Mouse (Mus musculus) forebrain, embryonic 12.5 days (tissue): ENCODE results near the gene 1700024G13Rik. TPM values are rescaled to one million over a fixed set of nuclear protein-coding genes. Genes with fewer than 3 reads are reported as not detected.
"Not testable (repeated sequence)": the region's sequence is repeated elsewhere in the genome, so short reads cannot be mapped to it uniquely, and the experiment has no call there.

Source experiments
- ATAC-seq: fragments of 200-750 bp; cut with Nextera tagmentation; 2 replicates; pipeline ENCODE4 v1.8.0; 2017; ENCODE audit warnings: moderate TSS enrichment; ENCODE audit not compliant: low FRiP score
- H3K27ac ChIP-seq: fragments of 300-500 bp; sonication (generic); 2 replicates; pipeline ENCODE4 v1.5.1; 2016; ENCODE audit warnings: mild to moderate bottlenecking
- H3K27me3 ChIP-seq: fragments of 300-500 bp; sonication (generic); 2 replicates; pipeline ENCODE4 v1.6.1; 2016; ENCODE audit warnings: mild to moderate bottlenecking
- H3K36me3 ChIP-seq: fragments of 300-500 bp; sonication (generic); replicated peaks from 2 replicates; pipeline ENCODE4 v1.6.1; 2016; ENCODE audit warnings: mild to moderate bottlenecking
- H3K4me1 ChIP-seq: fragments of 300-500 bp; sonication (generic); 2 replicates; pipeline ENCODE4 v1.6.1; 2016
- H3K4me2 ChIP-seq: fragments of 300-500 bp; sonication (generic); 2 replicates; pipeline ENCODE4 v1.6.1; 2016; ENCODE audit warnings: mild to moderate bottlenecking, moderate library complexity
- H3K4me3 ChIP-seq: fragments of 300-500 bp; sonication (generic); replicated peaks from 2 replicates; pipeline ENCODE4 v1.5.1; 2016; ENCODE audit warnings: mild to moderate bottlenecking
- H3K9ac ChIP-seq: fragments of 300-500 bp; sonication (generic); 2 replicates; pipeline ENCODE4 v1.6.1; 2016; ENCODE audit warnings: mild to moderate bottlenecking
- H3K9me3 ChIP-seq: fragments of 300-500 bp; sonication (generic); 2 replicates; pipeline ENCODE4 v1.6.1; 2016
- WGBS: fragments of 180-500 bp; shearing (Covaris S2); methylation state at CpG from one replicate; pipeline ENCODE4 v1.1.7; 2016; 5-methylcytosine and 5-hydroxymethylcytosine counted together
- polyA plus RNA-seq: library from polyadenylated mRNA; unstranded; fragments of >200 nt; fragmentation: Nextera tagmentation; extraction: Ambion mirVana; gene quantifications from 2 replicates; pipeline ENCODE4 v1.2.1, GENCODE M21; 2016

The 1700024G13Rik gene
- polyA plus RNA-seq: not detected in 2 replicates

- Histone ChIP-seq H3K4me2 (peak within 1 kb of the TSS; percentile 41), H3K4me3 (no peak within 1 kb of the TSS), H3K27ac (no peak within 1 kb of the TSS), H3K27me3 (peaks cover 37% of the 10 kb centered on the region), H3K9me3 (no peaks in the 10 kb centered on the region), H3K36me3 (no peaks in the 10 kb centered on the region), H3K9ac (no peak within 1 kb of the TSS), H3K4me1 (peaks cover 10% of the 10 kb centered on the region)
- peak; percentile 88 for ATAC-seq
- 2% methylated on average over 13 of the region's 13 CpGs for WGBS
These were observed at the start of gene 1700024G13Rik for GRCm38 (mm10) chr14:32388196-32388595. 1700024G13Rik (minus strand) TSS chr14:32388391.

GRCm38 (mm10) chr14:32437352-32437793 is 49.2 kb upstream of the 1700024G13Rik start:
- peaks cover 12% of the 10 kb centered on the region; the same call in 1 of the 2 replicates for H3K4me1 ChIP-seq
- no peak overlapping the region for H3K9ac ChIP-seq
- H3K4me2 ChIP-seq: no peak overlapping the region
- no peaks in the 10 kb centered on the region for H3K9me3 ChIP-seq
- H3K36me3 ChIP-seq: no peaks in the 10 kb centered on the region
- WGBS: 44% methylated on average over 5 of the region's 5 CpGs
- 0 out of 2 replicates have a peak, but pooled peaks have one; percentile 53 for ATAC-seq
- peaks cover 8% of the 10 kb centered on the region; the same call in 1 of the 2 replicates for H3K27me3 ChIP-seq
- no peak overlapping the region for H3K27ac ChIP-seq
- H3K4me3 ChIP-seq: no peak overlapping the region

DNA sequence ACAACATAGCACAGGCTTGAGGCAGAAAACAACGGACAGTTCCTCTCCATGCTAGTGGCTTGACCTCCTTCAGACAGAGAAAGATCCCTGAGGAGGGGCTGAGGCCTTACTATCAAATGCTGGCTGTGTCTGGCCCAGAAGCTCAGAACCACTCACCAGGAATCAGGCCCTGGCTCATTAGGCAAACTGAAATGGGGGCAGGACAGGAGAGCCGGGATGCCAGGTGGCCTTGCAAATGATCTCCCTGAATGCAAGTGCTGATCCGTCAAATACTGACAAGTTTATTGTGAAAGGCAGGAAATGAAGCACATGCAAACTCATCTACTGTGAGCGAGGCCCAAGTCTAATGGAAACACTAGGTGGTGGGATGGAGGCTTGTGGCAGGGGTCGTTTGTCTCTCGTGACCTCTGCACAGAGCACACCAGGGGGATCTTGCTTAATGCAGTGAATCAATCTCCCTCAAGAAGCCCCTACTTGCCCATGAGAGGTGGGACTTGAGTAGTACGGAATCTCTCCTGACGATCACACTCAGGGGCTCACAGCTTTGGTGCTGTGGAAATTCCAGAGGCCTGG is 40.9 kb upstream of the 1700024G13Rik start:
- Histone ChIP-seq H3K9ac (no peak overlapping the region), H3K4me3 (no peak overlapping the region), H3K4me2 (no peak overlapping the region), H3K36me3 (no peaks in the 10 kb centered on the region), H3K27ac (0 out of 2 replicates have a peak overlapping the region, but pooled peaks have one; percentile 6), H3K9me3 (no peaks in the 10 kb centered on the region), H3K4me1 (peaks cover 7% of the 10 kb centered on the region), H3K27me3 (peaks cover 7% of the 10 kb centered on the region; the same call in 1 of the 2 replicates)
- ATAC-seq: 0 out of 2 replicates have a peak, but pooled peaks have one; percentile 27
- WGBS: 24% methylated on average over 8 of the region's 8 CpGs

GRCm38 (mm10) chr14:32423946-32424345 is 35.8 kb upstream of the 1700024G13Rik start:
- WGBS: 87% methylated on average over 7 of the region's 7 CpGs
- H3K27me3 ChIP-seq: peaks cover 3% of the 10 kb centered on the region; the same call in 1 of the 2 replicates
- no peak overlapping the region for H3K9ac ChIP-seq
- no peak overlapping the region for H3K27ac ChIP-seq
- peaks cover 2% of the 10 kb centered on the region; the same call in 1 of the 2 replicates for H3K4me1 ChIP-seq
- H3K4me3 ChIP-seq: no peak overlapping the region
- H3K4me2 ChIP-seq: no peak overlapping the region
- H3K36me3 ChIP-seq: no peaks in the 10 kb centered on the region
- ATAC-seq: no peak
- no peaks in the 10 kb centered on the region for H3K9me3 ChIP-seq

DNA sequence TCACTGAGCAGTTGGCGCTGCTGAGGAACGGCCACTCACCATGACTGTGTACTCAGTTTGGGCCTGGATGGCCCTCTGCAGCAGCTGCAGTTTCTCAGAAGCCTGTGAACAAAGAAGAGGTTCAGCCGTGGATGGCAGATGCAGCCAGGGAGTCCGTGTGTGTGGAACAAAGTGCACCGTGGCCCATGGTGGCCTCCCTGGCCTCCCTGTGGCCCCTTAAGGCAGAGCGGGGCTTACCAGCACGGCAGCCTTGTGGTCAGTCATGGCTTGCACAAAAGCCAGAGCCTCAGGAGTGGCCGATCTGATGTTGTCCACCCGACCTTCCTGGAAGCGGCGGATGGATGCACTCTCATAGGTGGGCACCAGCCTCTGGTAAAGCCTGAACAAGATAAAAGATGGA is 30.6 kb upstream of the 1700024G13Rik start:
- Histone ChIP-seq H3K4me2 (no peak overlapping the region), H3K4me1 (no peaks in the 10 kb centered on the region), H3K36me3 (no peaks in the 10 kb centered on the region), H3K27me3 (no peaks in the 10 kb centered on the region), H3K27ac (no peak overlapping the region), H3K9me3 (peaks cover 5% of the 10 kb centered on the region; the same call in 1 of the 2 replicates), H3K4me3 (no peak overlapping the region), H3K9ac (no peak overlapping the region)
- 81% methylated on average over 11 of the region's 11 CpGs for WGBS
- no peak for ATAC-seq

DNA sequence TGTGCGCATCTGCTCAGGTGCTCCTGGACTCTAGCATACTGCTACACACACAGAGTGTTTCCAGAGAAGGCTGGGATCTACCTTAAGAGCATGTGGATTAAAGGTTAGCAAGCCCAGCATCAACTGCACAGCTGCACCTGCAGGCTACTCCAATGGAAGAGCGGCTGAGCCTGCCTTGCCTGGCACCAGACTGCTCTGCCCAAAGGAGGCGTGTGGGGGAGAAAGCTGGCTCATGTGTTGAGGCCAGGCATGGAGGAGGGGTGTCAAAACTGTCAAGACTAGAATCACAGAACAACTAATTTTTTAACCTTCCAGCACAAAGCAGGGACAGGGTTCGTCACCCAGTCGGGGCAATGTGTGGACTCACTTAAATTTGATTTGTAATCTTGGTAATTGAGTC is 23.9 kb upstream of the 1700024G13Rik start:
- ATAC-seq: no peak
- peaks cover 1% of the 10 kb centered on the region; the same call in 1 of the 2 replicates for H3K9me3 ChIP-seq
- H3K27me3 ChIP-seq: no peaks in the 10 kb centered on the region; the same call in 1 of the 2 replicates
- no peaks in the 10 kb centered on the region for H3K36me3 ChIP-seq
- WGBS: 82% methylated on average over 5 of the region's 5 CpGs
- H3K4me2 ChIP-seq: no peak overlapping the region
- H3K4me1 ChIP-seq: no peaks in the 10 kb centered on the region
- no peak overlapping the region for H3K4me3 ChIP-seq
- H3K27ac ChIP-seq: no peak overlapping the region
- H3K9ac ChIP-seq: no peak overlapping the region

- H3K27ac ChIP-seq: no peak overlapping the region
- ATAC-seq: no peak
- no peak overlapping the region for H3K4me3 ChIP-seq
These were observed 21.9 kb upstream of the 1700024G13Rik start for GRCm38 (mm10) chr14:32410084-32410483.

GRCm38 (mm10) chr14:32405399-32405798 is 17.2 kb upstream of the 1700024G13Rik start:
- ATAC-seq, H3K36me3 ChIP-seq, H3K27ac ChIP-seq, H3K27me3 ChIP-seq, H3K9me3 ChIP-seq, H3K4me3 ChIP-seq, H3K9ac ChIP-seq, H3K4me2 ChIP-seq, H3K4me1 ChIP-seq: not testable (repeated sequence)
- WGBS: 67% methylated on average over 1 of the region's 1 CpGs

More at GRCm38 (mm10) chr14:32410084-32410483, 21.9 kb upstream of the 1700024G13Rik start:
- no peak overlapping the region for H3K4me2 ChIP-seq
- H3K9ac ChIP-seq: no peak overlapping the region
- H3K4me1 ChIP-seq: no peaks in the 10 kb centered on the region
- 92% methylated on average over 5 of the region's 5 CpGs for WGBS
- no peaks in the 10 kb centered on the region; the same call in 1 of the 2 replicates for H3K27me3 ChIP-seq
- no peaks in the 10 kb centered on the region for H3K9me3 ChIP-seq
- H3K36me3 ChIP-seq: no peaks in the 10 kb centered on the region

- no peaks in the 10 kb centered on the region for H3K36me3 ChIP-seq
- no peak overlapping the region for H3K9ac ChIP-seq
- no peak for ATAC-seq
- WGBS: 52% methylated on average over 15 of the region's 15 CpGs
- no peak overlapping the region for H3K27ac ChIP-seq
- peaks cover 21% of the 10 kb centered on the region; the same call in 1 of the 2 replicates for H3K4me1 ChIP-seq
- H3K4me2 ChIP-seq: no peak overlapping the region
- H3K27me3 ChIP-seq: peaks cover 76% of the 10 kb centered on the region
- H3K9me3 ChIP-seq: no peaks in the 10 kb centered on the region
- H3K4me3 ChIP-seq: no peak overlapping the region
These were observed 6.6 kb downstream of the 1700024G13Rik start for GRCm38 (mm10) chr14:32381619-32382018.

- Histone ChIP-seq H3K27me3 (peaks cover 75% of the 10 kb centered on the region), H3K4me3 (no peak overlapping the region), H3K4me1 (peaks cover 21% of the 10 kb centered on the region; the same call in 1 of the 2 replicates), H3K27ac (no peak overlapping the region), H3K9me3 (no peaks in the 10 kb centered on the region), H3K4me2 (no peak overlapping the region), H3K36me3 (no peaks in the 10 kb centered on the region), H3K9ac (no peak overlapping the region)
- ATAC-seq: no peak
- WGBS: 30% methylated on average over 7 of the region's 7 CpGs
These were observed 7.1 kb downstream of the 1700024G13Rik start for GRCm38 (mm10) chr14:32381066-32381465.

DNA sequence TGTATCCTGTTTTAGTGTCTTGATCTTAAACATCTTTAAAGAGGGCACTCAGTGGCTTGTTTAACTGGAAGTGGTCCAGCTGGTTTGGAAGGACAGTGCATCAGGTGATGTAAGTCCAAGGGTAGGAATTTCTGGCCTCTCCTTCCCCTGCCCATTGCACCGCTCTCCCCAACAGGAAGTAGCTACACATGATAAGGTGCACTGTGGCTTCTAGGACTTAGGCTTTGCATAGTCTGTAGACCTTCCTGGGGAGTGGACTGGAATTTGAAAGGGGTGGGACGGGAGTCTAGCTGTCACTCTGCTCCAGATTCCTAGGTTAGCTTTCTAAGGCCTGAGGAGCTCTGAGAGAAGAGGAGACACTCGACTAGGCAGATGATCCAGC is 8.1 kb downstream of the 1700024G13Rik start:
- Histone ChIP-seq H3K9ac (no peak overlapping the region), H3K36me3 (no peaks in the 10 kb centered on the region), H3K27me3 (peaks cover 69% of the 10 kb centered on the region), H3K4me1 (peaks cover 21% of the 10 kb centered on the region; the same call in 1 of the 2 replicates), H3K4me2 (peak overlapping the region; percentile 48; the same call in 1 of the 2 replicates), H3K27ac (no peak overlapping the region), H3K4me3 (no peak overlapping the region), H3K9me3 (no peaks in the 10 kb centered on the region)
- no peak for ATAC-seq
- WGBS: 11% methylated on average over 3 of the region's 3 CpGs

- peak; percentile 41; the same call in 1 of the 2 replicates for ATAC-seq
- Histone ChIP-seq H3K9ac (no peak overlapping the region), H3K4me2 (peak overlapping the region; percentile 48), H3K36me3 (no peaks in the 10 kb centered on the region), H3K4me3 (0 out of 2 replicates have a peak overlapping the region, but pooled peaks have one; percentile 7), H3K27me3 (peaks cover 69% of the 10 kb centered on the region), H3K27ac (no peak overlapping the region), H3K4me1 (peaks cover 21% of the 10 kb centered on the region; the same call in 1 of the 2 replicates), H3K9me3 (no peaks in the 10 kb centered on the region)
- WGBS: 5% methylated on average over 22 of the region's 22 CpGs
These were observed 8.6 kb downstream of the 1700024G13Rik start for GRCm38 (mm10) chr14:32379395-32380098.
